Mouse (Mus musculus) midbrain, embryonic 12.5 days (tissue): Measurements from ENCODE around the gene Tssk3. TPM values are rescaled to one million over a fixed set of nuclear protein-coding genes. Genes with fewer than 3 reads are reported as not detected.
A peak's percentile ranks its signal among the peaks of the same experiment; 100 is the strongest.
"Not testable (repeated sequence)": the region's sequence is repeated elsewhere in the genome, so short reads cannot be mapped to it uniquely, and the experiment has no call there.

Experiments used
- ATAC-seq: fragments of 200-750 bp; cut with Nextera tagmentation; 2 replicates; pipeline ENCODE4 v1.8.0; 2017; ENCODE audit warnings: low read depth, moderate TSS enrichment, moderate library complexity; ENCODE audit not compliant: low FRiP score
- H3K27ac ChIP-seq: fragments of 300-500 bp; sonication (generic); replicated peaks from 2 replicates; pipeline ENCODE4 v1.5.1; 2016; ENCODE audit warnings: mild to moderate bottlenecking
- H3K27me3 ChIP-seq: fragments of 300-500 bp; sonication (generic); 2 replicates; pipeline ENCODE4 v1.6.1; 2016; ENCODE audit warnings: mild to moderate bottlenecking
- H3K36me3 ChIP-seq: fragments of 300-500 bp; sonication (generic); 2 replicates; pipeline ENCODE4 v1.6.1; 2016
- H3K4me1 ChIP-seq: fragments of 300-500 bp; sonication (generic); 2 replicates; pipeline ENCODE4 v1.6.1; 2016
- H3K4me2 ChIP-seq: fragments of 300-500 bp; sonication (generic); replicated peaks from 2 replicates; pipeline ENCODE4 v1.6.1; 2016; ENCODE audit warnings: mild to moderate bottlenecking, moderate library complexity
- H3K4me3 ChIP-seq: fragments of 300-500 bp; sonication (generic); 2 replicates; pipeline ENCODE4 v1.5.1; 2016; ENCODE audit warnings: mild to moderate bottlenecking
- H3K9ac ChIP-seq: fragments of 300-500 bp; sonication (generic); replicated peaks from 2 replicates; pipeline ENCODE4 v1.6.1; 2016; ENCODE audit warnings: mild to moderate bottlenecking, moderate library complexity
- H3K9me3 ChIP-seq: fragments of 300-500 bp; sonication (generic); 2 replicates; pipeline ENCODE4 v1.6.1; 2016; ENCODE audit warnings: mild to moderate bottlenecking
- WGBS: fragments of 180-500 bp; shearing (Covaris S2); methylation state at CpG from one replicate; pipeline ENCODE4 v1.1.7; 2016; 5-methylcytosine and 5-hydroxymethylcytosine counted together
- polyA plus RNA-seq: library from polyadenylated mRNA; unstranded; fragments of >200 nt; fragmentation: Nextera tagmentation; extraction: Ambion mirVana; gene quantifications from 2 replicates; pipeline ENCODE4 v1.2.1, GENCODE M21; 2016

Tssk3 gene
- polyA plus RNA-seq: not detected in 2 replicates

GRCm38 (mm10) chr4:129490972-129491880 is at the start of gene Tssk3, which contains the start of gene Fam229a:
Gene Tssk3, minus strand, starts transcription at chr4:129491022.
Gene Fam229a, plus strand, starts transcription at chr4:129491190.
- H3K36me3 ChIP-seq: peaks cover 30% of the 10 kb centered on the region
- no peak within 1 kb of the TSS for H3K27ac ChIP-seq
- peak within 1 kb of the TSS; percentile 36 for H3K4me3 ChIP-seq
- H3K4me2 ChIP-seq: peak within 1 kb of the TSS; percentile 55
- H3K9ac ChIP-seq: peak within 1 kb of the TSS; percentile 32; the same call in 1 of the 2 replicates
- H3K9me3 ChIP-seq: no peaks in the 10 kb centered on the region
- WGBS: 4% methylated on average over 67 of the region's 70 CpGs
- 0 out of 2 replicates have a peak, but pooled peaks have one; percentile 52 for ATAC-seq
- H3K27me3 ChIP-seq: peaks cover 38% of the 10 kb centered on the region
- H3K4me1 ChIP-seq: peaks cover 22% of the 10 kb centered on the region

GRCm38 (mm10) chr4:129540012-129540411 is 49.2 kb upstream of the Tssk3 start:
- Histone ChIP-seq H3K27ac (no peak overlapping the region), H3K9ac (no peak overlapping the region), H3K36me3 (peaks cover 23% of the 10 kb centered on the region), H3K4me1 (peaks cover 19% of the 10 kb centered on the region), H3K27me3 (no peaks in the 10 kb centered on the region), H3K4me3 (no peak overlapping the region), H3K9me3 (no peaks in the 10 kb centered on the region), H3K4me2 (no peak overlapping the region)
- WGBS: 87% methylated on average over 6 of the region's 6 CpGs
- no peak for ATAC-seq

- H3K36me3 ChIP-seq: peaks cover 86% of the 10 kb centered on the region
- H3K9me3 ChIP-seq, H3K4me1 ChIP-seq, H3K27ac ChIP-seq, ATAC-seq, H3K9ac ChIP-seq, H3K27me3 ChIP-seq, H3K4me2 ChIP-seq, H3K4me3 ChIP-seq: not testable (repeated sequence)
- WGBS: 94% methylated on average over 6 of the region's 6 CpGs
Measured at GRCm38 (mm10) chr4:129528901-129529300, 38.1 kb upstream of the Tssk3 start.

- WGBS: 79% methylated on average over 3 of the region's 3 CpGs
Measured at GRCm38 (mm10) chr4:129525889-129526288, 35.1 kb upstream of the Tssk3 start.

GRCm38 (mm10) chr4:129525338-129525737 is 34.5 kb upstream of the Tssk3 start:
- 95% methylated on average over 5 of the region's 5 CpGs for WGBS
- no peaks in the 10 kb centered on the region for H3K4me1 ChIP-seq
- no peak overlapping the region for H3K27ac ChIP-seq
- H3K27me3 ChIP-seq: no peaks in the 10 kb centered on the region
- H3K9ac ChIP-seq: no peak overlapping the region
- H3K9me3 ChIP-seq: no peaks in the 10 kb centered on the region
- no peak for ATAC-seq
- H3K4me3 ChIP-seq: no peak overlapping the region
- peaks cover 88% of the 10 kb centered on the region for H3K36me3 ChIP-seq
- no peak overlapping the region for H3K4me2 ChIP-seq

More at GRCm38 (mm10) chr4:129525889-129526288, 35.1 kb upstream of the Tssk3 start:
- ATAC-seq: no peak
- Histone ChIP-seq H3K4me2 (no peak overlapping the region), H3K4me3 (no peak overlapping the region), H3K9me3 (no peaks in the 10 kb centered on the region), H3K36me3 (peaks cover 90% of the 10 kb centered on the region), H3K27me3 (no peaks in the 10 kb centered on the region), H3K4me1 (no peaks in the 10 kb centered on the region), H3K9ac (no peak overlapping the region), H3K27ac (no peak overlapping the region)

- ATAC-seq: no peak
- WGBS: 91% methylated on average over 8 of the region's 8 CpGs
- peaks cover 78% of the 10 kb centered on the region for H3K36me3 ChIP-seq
- no peaks in the 10 kb centered on the region for H3K9me3 ChIP-seq
- peaks cover 19% of the 10 kb centered on the region for H3K4me1 ChIP-seq
- H3K27me3 ChIP-seq: no peaks in the 10 kb centered on the region
- no peak overlapping the region for H3K4me3 ChIP-seq
- no peak overlapping the region for H3K4me2 ChIP-seq
- H3K27ac ChIP-seq: no peak overlapping the region
- H3K9ac ChIP-seq: no peak overlapping the region
Measured at GRCm38 (mm10) chr4:129518519-129518918, 27.7 kb upstream of the Tssk3 start.

GRCm38 (mm10) chr4:129516925-129517324 is 26.1 kb upstream of the Tssk3 start:
- Histone ChIP-seq H3K9me3 (no peaks in the 10 kb centered on the region), H3K4me3 (peak overlapping the region; percentile 1; the same call in 1 of the 2 replicates), H3K4me1 (peaks cover 33% of the 10 kb centered on the region), H3K9ac (no peak overlapping the region; the same call in 1 of the 2 replicates), H3K36me3 (peaks cover 62% of the 10 kb centered on the region), H3K4me2 (no peak overlapping the region), H3K27me3 (no peaks in the 10 kb centered on the region), H3K27ac (peak overlapping the region; percentile 30)
- ATAC-seq: no peak
- 58% methylated on average over 2 of the region's 2 CpGs for WGBS

- peak overlapping the region; percentile 94 for H3K4me3 ChIP-seq
- under 1% methylated on average over 35 of the region's 35 CpGs for WGBS
- peak overlapping the region; percentile 89 for H3K4me2 ChIP-seq
- H3K27ac ChIP-seq: peak overlapping the region; percentile 98
- H3K9ac ChIP-seq: peak overlapping the region; percentile 100
- ATAC-seq: peak; percentile 16
- H3K4me1 ChIP-seq: peaks cover 53% of the 10 kb centered on the region
- H3K9me3 ChIP-seq: no peaks in the 10 kb centered on the region
- H3K36me3 ChIP-seq: peaks cover 40% of the 10 kb centered on the region
- no peaks in the 10 kb centered on the region for H3K27me3 ChIP-seq
Measured at GRCm38 (mm10) chr4:129514300-129514898, 23.6 kb upstream of the Tssk3 start.

GRCm38 (mm10) chr4:129513891-129514290 is 23.1 kb upstream of the Tssk3 start:
- H3K9ac ChIP-seq: peak overlapping the region; percentile 100
- H3K4me1 ChIP-seq: peaks cover 58% of the 10 kb centered on the region
- ATAC-seq: peak; percentile 25; the same call in 1 of the 2 replicates
- peak overlapping the region; percentile 94 for H3K4me3 ChIP-seq
- H3K4me2 ChIP-seq: peak overlapping the region; percentile 89
- no peaks in the 10 kb centered on the region for H3K27me3 ChIP-seq
- WGBS: under 1% methylated on average over 42 of the region's 57 CpGs
- H3K9me3 ChIP-seq: no peaks in the 10 kb centered on the region
- H3K27ac ChIP-seq: peak overlapping the region; percentile 98
- H3K36me3 ChIP-seq: peaks cover 39% of the 10 kb centered on the region

GRCm38 (mm10) chr4:129513086-129513767 is 22.4 kb upstream of the Tssk3 start, which contains the start of gene Marcksl1:
Gene Marcksl1, plus strand, starts transcription at chr4:129513581.
- Histone ChIP-seq H3K4me3 (peak within 1 kb of the TSS; percentile 94), H3K9me3 (no peaks in the 10 kb centered on the region), H3K4me1 (peaks cover 60% of the 10 kb centered on the region), H3K27me3 (no peaks in the 10 kb centered on the region), H3K36me3 (peaks cover 33% of the 10 kb centered on the region), H3K4me2 (peak within 1 kb of the TSS; percentile 89), H3K27ac (peak within 1 kb of the TSS; percentile 98), H3K9ac (peak within 1 kb of the TSS; percentile 100)
- ATAC-seq: peak; percentile 85
- 6% methylated on average over 37 of the region's 47 CpGs for WGBS

GRCm38 (mm10) chr4:129511413-129512096 is 20.7 kb upstream of the Tssk3 start:
- Histone ChIP-seq H3K4me1 (peaks cover 56% of the 10 kb centered on the region), H3K9ac (peak overlapping the region; percentile 37), H3K36me3 (peaks cover 16% of the 10 kb centered on the region), H3K27me3 (no peaks in the 10 kb centered on the region), H3K27ac (peak overlapping the region; percentile 67), H3K4me2 (peak overlapping the region; percentile 12; the same call in 1 of the 2 replicates), H3K4me3 (no peak overlapping the region), H3K9me3 (no peaks in the 10 kb centered on the region)
- WGBS: 9% methylated on average over 6 of the region's 6 CpGs
- peak; percentile 19; the same call in 1 of the 2 replicates for ATAC-seq
